Mouse (Mus musculus) liver, postnatal 0 days (tissue): Measurements from ENCODE around the gene Camta1.

Source experiments
- CTCF ChIP-seq: sonication (generic); IDR thresholded peaks from 2 replicates; pipeline ENCODE4 v1.5.1; 2016; ENCODE audit warnings: antibody characterized with exemption, low read depth
- EP300 ChIP-seq: IDR thresholded peaks from 2 replicates; pipeline ENCODE4 v1.6.1; 2016; ENCODE audit warnings: antibody characterized with exemption, low read depth, mild to moderate bottlenecking

GRCm38 (mm10) chr4:151710522-151710921 is 151.2 kb downstream of the Camta1 start:
- TF ChIP-seq EP300: no peak
- TF ChIP-seq CTCF: no peak
